Mouse (Mus musculus): ENCODE results near the gene Pxdn. TPM values are rescaled to one million over a fixed set of nuclear protein-coding genes. Genes with fewer than 3 reads are reported as not detected.

Pxdn gene
- polyA plus RNA-seq, 1 experiment from 2014 or later: 105 TPM

- H3K27me3 ChIP-seq (ENCODE audit: control insufficient read depth, insufficient read depth, low read depth, low read length): no peaks in the 10 kb centered on the region
- no peaks in the 10 kb centered on the region for H3K4me1 ChIP-seq (replicated peaks; ENCODE audit: control insufficient read depth, insufficient read depth, low read length)
- H3K27ac ChIP-seq (ENCODE audit: low read length): no peak overlapping the region
- WGBS: 59% methylated on average over 3 of the region's 3 CpGs
- H3K4me3 ChIP-seq (ENCODE audit: low read length): no peak overlapping the region
- ATAC-seq (ENCODE audit: low read depth): peak; percentile 43; the same call in 1 of the 2 replicates
- H3K36me3 ChIP-seq (ENCODE audit: control insufficient read depth, insufficient read depth, low read length): no peaks in the 10 kb centered on the region
- H3K9ac ChIP-seq (ENCODE audit: low read length): no peak overlapping the region
- no peaks in the 10 kb centered on the region for H3K9me3 ChIP-seq (ENCODE audit: control insufficient read depth, low read length)
- no peak overlapping the region for H3K4me2 ChIP-seq (ENCODE audit: low read depth, low read length)
Observed at GRCm38 (mm10) chr12:30027721-30028340, 90.4 kb downstream of the Pxdn start.

GRCm38 (mm10) chr12:30029111-30029510 is 91.7 kb downstream of the Pxdn start:
- no peaks in the 10 kb centered on the region for H3K9me3 ChIP-seq (ENCODE audit: control insufficient read depth, low read length)
- H3K4me3 ChIP-seq (ENCODE audit: low read length): no peak overlapping the region
- no peak overlapping the region for H3K27ac ChIP-seq (ENCODE audit: low read length)
- H3K4me1 ChIP-seq (replicated peaks; ENCODE audit: control insufficient read depth, insufficient read depth, low read length): no peaks in the 10 kb centered on the region
- 96% methylated on average over 1 of the region's 1 CpGs for WGBS
- no peak for ATAC-seq (ENCODE audit: low read depth)
- H3K4me2 ChIP-seq (ENCODE audit: low read depth, low read length): no peak overlapping the region
- H3K27me3 ChIP-seq (ENCODE audit: control insufficient read depth, insufficient read depth, low read depth, low read length): no peaks in the 10 kb centered on the region
- H3K36me3 ChIP-seq (ENCODE audit: control insufficient read depth, insufficient read depth, low read length): no peaks in the 10 kb centered on the region
- no peak overlapping the region for H3K9ac ChIP-seq (ENCODE audit: low read length)

GRCm38 (mm10) chr12:30030571-30030970 is 93.2 kb downstream of the Pxdn start:
- Histone ChIP-seq H3K27ac (ENCODE audit: low read length) (no peak overlapping the region), H3K9me3 (ENCODE audit: control insufficient read depth, low read length) (no peaks in the 10 kb centered on the region), H3K4me3 (ENCODE audit: low read length) (no peak overlapping the region), H3K9ac (ENCODE audit: low read length) (no peak overlapping the region), H3K36me3 (ENCODE audit: control insufficient read depth, insufficient read depth, low read length) (no peaks in the 10 kb centered on the region), H3K4me2 (ENCODE audit: low read depth, low read length) (no peak overlapping the region), H3K27me3 (ENCODE audit: control insufficient read depth, insufficient read depth, low read depth, low read length) (no peaks in the 10 kb centered on the region), H3K4me1 (replicated peaks; ENCODE audit: control insufficient read depth, insufficient read depth, low read length) (no peaks in the 10 kb centered on the region)
- no peak for ATAC-seq (ENCODE audit: low read depth)
- WGBS: 33% methylated on average over 5 of the region's 5 CpGs

DNA sequence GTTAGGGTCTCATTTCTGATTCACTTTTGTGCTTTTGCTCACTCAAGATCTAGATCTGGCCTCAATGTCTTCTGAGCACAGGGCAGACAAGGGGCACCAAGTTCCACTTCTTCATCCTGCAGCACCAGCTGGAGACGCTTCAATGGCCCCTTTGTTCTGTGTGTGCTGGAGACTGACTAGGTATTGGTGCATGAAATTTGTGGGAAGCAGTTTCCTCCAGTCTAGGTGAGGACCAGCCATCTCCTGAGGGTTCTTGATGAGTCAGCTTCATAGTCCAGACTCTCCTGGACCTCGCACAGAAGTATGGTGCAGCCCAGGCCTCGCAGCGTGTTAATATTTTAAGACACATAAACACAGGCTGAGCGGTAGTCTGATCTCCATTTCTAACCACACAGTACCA is 97.3 kb downstream of the Pxdn start:
- Histone ChIP-seq H3K27me3 (ENCODE audit: control insufficient read depth, insufficient read depth, low read depth, low read length) (no peaks in the 10 kb centered on the region), H3K4me1 (replicated peaks; ENCODE audit: control insufficient read depth, insufficient read depth, low read length) (peaks cover 3% of the 10 kb centered on the region; the same call in 1 of the 2 replicates)
- 74% methylated on average over 5 of the region's 5 CpGs for WGBS

GRCm38 (mm10) chr12:30035406-30035805 is 98.0 kb downstream of the Pxdn start:
- H3K36me3 ChIP-seq (ENCODE audit: control insufficient read depth, insufficient read depth, low read length): no peaks in the 10 kb centered on the region
- H3K9me3 ChIP-seq (ENCODE audit: control insufficient read depth, low read length): no peaks in the 10 kb centered on the region
- H3K4me1 ChIP-seq (replicated peaks; ENCODE audit: control insufficient read depth, insufficient read depth, low read length): peaks cover 3% of the 10 kb centered on the region; the same call in 1 of the 2 replicates
- no peak overlapping the region for H3K4me3 ChIP-seq (ENCODE audit: low read length)
- no peak overlapping the region for H3K4me2 ChIP-seq (ENCODE audit: low read depth, low read length)
- H3K9ac ChIP-seq (ENCODE audit: low read length): no peak overlapping the region
- no peak overlapping the region for H3K27ac ChIP-seq (ENCODE audit: low read length)
- 21% methylated on average over 1 of the region's 1 CpGs for WGBS
- ATAC-seq (ENCODE audit: low read depth): no peak
- no peaks in the 10 kb centered on the region for H3K27me3 ChIP-seq (ENCODE audit: control insufficient read depth, insufficient read depth, low read depth, low read length)

More for the DNA sequence above, 97.3 kb downstream of the Pxdn start:
- Histone ChIP-seq H3K27ac (ENCODE audit: low read length) (no peak overlapping the region), H3K36me3 (ENCODE audit: control insufficient read depth, insufficient read depth, low read length) (no peaks in the 10 kb centered on the region), H3K4me3 (ENCODE audit: low read length) (no peak overlapping the region), H3K4me2 (ENCODE audit: low read depth, low read length) (no peak overlapping the region), H3K9me3 (ENCODE audit: control insufficient read depth, low read length) (no peaks in the 10 kb centered on the region), H3K9ac (ENCODE audit: low read length) (no peak overlapping the region)
- ATAC-seq (ENCODE audit: low read depth): no peak

GRCm38 (mm10) chr12:30035841-30036568 is 98.6 kb downstream of the Pxdn start:
- no peak for ATAC-seq (ENCODE audit: low read depth)
- Histone ChIP-seq H3K4me2 (ENCODE audit: low read depth, low read length) (no peak overlapping the region), H3K4me1 (replicated peaks; ENCODE audit: control insufficient read depth, insufficient read depth, low read length) (peaks cover 3% of the 10 kb centered on the region; the same call in 1 of the 2 replicates)

GRCm38 (mm10) chr12:30036569-30037055 is 99.2 kb downstream of the Pxdn start:
- Histone ChIP-seq H3K36me3 (ENCODE audit: control insufficient read depth, insufficient read depth, low read length) (no peaks in the 10 kb centered on the region), H3K27me3 (ENCODE audit: control insufficient read depth, insufficient read depth, low read depth, low read length) (no peaks in the 10 kb centered on the region), H3K9me3 (ENCODE audit: control insufficient read depth, low read length) (no peaks in the 10 kb centered on the region), H3K9ac (ENCODE audit: low read length) (no peak overlapping the region), H3K4me3 (ENCODE audit: low read length) (no peak overlapping the region), H3K27ac (ENCODE audit: low read length) (no peak overlapping the region), H3K4me1 (replicated peaks; ENCODE audit: control insufficient read depth, insufficient read depth, low read length) (peaks cover 3% of the 10 kb centered on the region; the same call in 1 of the 2 replicates), H3K4me2 (ENCODE audit: low read depth, low read length) (no peak overlapping the region)
- 68% methylated on average over 4 of the region's 4 CpGs for WGBS
- ATAC-seq (ENCODE audit: low read depth): no peak

More at GRCm38 (mm10) chr12:30035841-30036568, 98.6 kb downstream of the Pxdn start:
- Histone ChIP-seq H3K27ac (ENCODE audit: low read length) (no peak overlapping the region), H3K9ac (ENCODE audit: low read length) (no peak overlapping the region), H3K27me3 (ENCODE audit: control insufficient read depth, insufficient read depth, low read depth, low read length) (no peaks in the 10 kb centered on the region), H3K4me3 (ENCODE audit: low read length) (no peak overlapping the region), H3K9me3 (ENCODE audit: control insufficient read depth, low read length) (no peaks in the 10 kb centered on the region), H3K36me3 (ENCODE audit: control insufficient read depth, insufficient read depth, low read length) (no peaks in the 10 kb centered on the region)

- Histone ChIP-seq H3K27me3 (ENCODE audit: control insufficient read depth, insufficient read depth, low read depth, low read length) (no peaks in the 10 kb centered on the region), H3K27ac (ENCODE audit: low read length) (0 out of 2 replicates have a peak overlapping the region, but pooled peaks have one; percentile 5)
- peak; percentile 42; the same call in 1 of the 2 replicates for ATAC-seq (ENCODE audit: low read depth)
Observed at GRCm38 (mm10) chr12:30039565-30039964, 102.2 kb downstream of the Pxdn start.

DNA sequence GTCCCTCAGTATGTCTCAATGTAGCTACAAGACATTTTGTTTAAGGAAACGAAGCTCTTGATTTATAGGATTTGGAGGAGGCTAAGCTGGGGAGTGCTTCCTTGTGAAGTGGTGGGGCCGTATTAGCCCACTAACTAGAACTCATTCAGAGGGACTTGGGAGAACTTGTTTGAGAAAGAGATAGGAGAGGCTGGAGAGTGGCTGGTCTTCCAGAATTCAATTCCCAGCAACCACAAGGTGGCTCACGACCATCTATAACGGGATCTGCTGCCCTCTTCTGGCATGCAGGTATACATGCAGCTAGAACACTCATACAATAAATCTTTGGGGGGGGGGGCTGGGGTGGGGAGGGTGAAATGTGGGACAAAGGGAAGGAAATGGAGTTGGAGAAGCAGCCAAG is 102.7 kb downstream of the Pxdn start:
- peak; percentile 42; the same call in 1 of the 2 replicates for ATAC-seq (ENCODE audit: low read depth)
- Histone ChIP-seq H3K27ac (ENCODE audit: low read length) (0 out of 2 replicates have a peak overlapping the region, but pooled peaks have one; percentile 5), H3K4me2 (ENCODE audit: low read depth, low read length) (no peak overlapping the region), H3K4me1 (replicated peaks; ENCODE audit: control insufficient read depth, insufficient read depth, low read length) (peaks cover 3% of the 10 kb centered on the region; the same call in 1 of the 2 replicates), H3K9ac (ENCODE audit: low read length) (no peak overlapping the region), H3K36me3 (ENCODE audit: control insufficient read depth, insufficient read depth, low read length) (no peaks in the 10 kb centered on the region), H3K9me3 (ENCODE audit: control insufficient read depth, low read length) (no peaks in the 10 kb centered on the region), H3K27me3 (ENCODE audit: control insufficient read depth, insufficient read depth, low read depth, low read length) (no peaks in the 10 kb centered on the region), H3K4me3 (ENCODE audit: low read length) (no peak overlapping the region)
- 10% methylated on average over 4 of the region's 4 CpGs for WGBS

More at GRCm38 (mm10) chr12:30039565-30039964, 102.2 kb downstream of the Pxdn start:
- no peaks in the 10 kb centered on the region for H3K9me3 ChIP-seq (ENCODE audit: control insufficient read depth, low read length)
- H3K4me3 ChIP-seq (ENCODE audit: low read length): no peak overlapping the region
- peaks cover 3% of the 10 kb centered on the region; the same call in 1 of the 2 replicates for H3K4me1 ChIP-seq (replicated peaks; ENCODE audit: control insufficient read depth, insufficient read depth, low read length)
- H3K9ac ChIP-seq (ENCODE audit: low read length): no peak overlapping the region
- 28% methylated on average over 4 of the region's 4 CpGs for WGBS
- H3K4me2 ChIP-seq (ENCODE audit: low read depth, low read length): no peak overlapping the region
- no peaks in the 10 kb centered on the region for H3K36me3 ChIP-seq (ENCODE audit: control insufficient read depth, insufficient read depth, low read length)
